Mouse (Mus musculus) bone marrow macrophage, adult 2 months (primary cell): Measurements from ENCODE around the gene Ubr2. TPM values are rescaled to one million over a fixed set of nuclear protein-coding genes. Genes with fewer than 3 reads are reported as not detected.

Source experiments
- H3K27ac ChIP-seq: 2 replicates; pipeline ENCODE4 v1.5.1; 2012; ENCODE audit warnings: low read depth, low read length; ENCODE audit not compliant: insufficient read depth
- H3K4me1 ChIP-seq: 2 replicates; pipeline ENCODE4 v1.6.1; 2012; ENCODE audit warnings: low read length; ENCODE audit not compliant: control insufficient read depth, insufficient read depth
- H3K4me3 ChIP-seq: 2 replicates; pipeline ENCODE4 v1.5.1; 2012; ENCODE audit warnings: mild to moderate bottlenecking, low read length, moderate library complexity; ENCODE audit not compliant: insufficient read depth
- CTCF ChIP-seq: IDR thresholded peaks from 2 replicates; pipeline ENCODE4 v1.5.1; 2012; ENCODE audit warnings: low read depth, mild to moderate bottlenecking, low read length, moderate library complexity
- POLR2A ChIP-seq: IDR thresholded peaks from 2 replicates; pipeline ENCODE4 v1.6.1; 2012; ENCODE audit warnings: mild to moderate bottlenecking, low read depth, low read length, borderline replicate concordance
- polyA plus RNA-seq: library from polyadenylated mRNA; stranded (reverse); fragments of >200 nt; gene quantifications from 2 replicates; pipeline ENCODE4 v1.2.4, GENCODE M21; 2012; ENCODE audit not compliant: missing spikeins, insufficient read depth, insufficient read length

Gene Ubr2
- polyA plus RNA-seq, 1 experiment, result 53.7 TPM

GRCm38 (mm10) chr17:46903876-46904490 is 106.4 kb downstream of the Ubr2 start:
- Histone ChIP-seq H3K27ac (no peak overlapping the region), H3K4me3 (no peak overlapping the region), H3K4me1 (0 out of 2 replicates have a peak, but pooled peaks cover 2% of the 10 kb centered on the region)
- TF ChIP-seq CTCF (peak; percentile 70), POLR2A (no peak)

DNA sequence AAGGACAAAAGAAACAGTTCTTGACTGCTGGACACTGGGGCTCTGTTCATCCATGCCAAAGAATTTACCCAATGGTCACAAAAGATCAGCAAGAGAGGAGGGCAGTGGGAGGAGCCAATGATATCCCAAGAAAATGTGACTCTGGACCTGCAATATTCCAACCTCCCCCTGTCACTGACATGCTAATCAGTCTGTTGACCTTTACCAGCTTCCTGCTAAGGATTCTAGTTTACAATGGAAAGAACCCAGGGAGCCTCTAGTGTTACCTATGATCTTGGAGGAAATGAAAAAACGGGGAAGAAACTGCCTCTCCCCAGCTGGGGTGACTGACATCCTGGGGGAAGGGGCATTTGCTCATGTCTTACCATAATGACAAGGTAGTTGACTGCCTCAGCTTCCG is 109.4 kb downstream of the Ubr2 start:
- Histone ChIP-seq H3K4me1 (0 out of 2 replicates have a peak, but pooled peaks cover 2% of the 10 kb centered on the region), H3K4me3 (no peak overlapping the region), H3K27ac (no peak overlapping the region)
- TF ChIP-seq POLR2A, result no peak

- TF ChIP-seq CTCF (no peak), POLR2A (no peak)
- Histone ChIP-seq H3K4me3 (no peak overlapping the region), H3K4me1 (peaks cover 4% of the 10 kb centered on the region), H3K27ac (no peak overlapping the region)
Measured at GRCm38 (mm10) chr17:46897221-46897950, 113.0 kb downstream of the Ubr2 start.

- peaks cover 12% of the 10 kb centered on the region for H3K4me1 ChIP-seq
- no peak overlapping the region for H3K4me3 ChIP-seq
- TF ChIP-seq CTCF (no peak), POLR2A (no peak)
- H3K27ac ChIP-seq, result no peak overlapping the region
Measured at GRCm38 (mm10) chr17:46895426-46895825, 114.9 kb downstream of the Ubr2 start.

- Histone ChIP-seq H3K27ac (peak overlapping the region; percentile 79), H3K4me1 (peaks cover 14% of the 10 kb centered on the region), H3K4me3 (peak overlapping the region; percentile 94)
- TF ChIP-seq CTCF (no peak), POLR2A (no peak)
Measured at GRCm38 (mm10) chr17:46890843-46891594, 119.3 kb downstream of the Ubr2 start.

- TF ChIP-seq CTCF (no peak), POLR2A (peak; percentile 22; the same call in 1 of the 2 replicates)
- Histone ChIP-seq H3K27ac (peak within 1 kb of the TSS; percentile 84), H3K4me1 (peaks cover 14% of the 10 kb centered on the region), H3K4me3 (peak within 1 kb of the TSS; percentile 94)
Measured at GRCm38 (mm10) chr17:46890116-46890815, 120.1 kb downstream of the Ubr2 start, which contains the start of gene Tbcc. TSS of gene Tbcc (plus strand) at chr17:46890684.

DNA sequence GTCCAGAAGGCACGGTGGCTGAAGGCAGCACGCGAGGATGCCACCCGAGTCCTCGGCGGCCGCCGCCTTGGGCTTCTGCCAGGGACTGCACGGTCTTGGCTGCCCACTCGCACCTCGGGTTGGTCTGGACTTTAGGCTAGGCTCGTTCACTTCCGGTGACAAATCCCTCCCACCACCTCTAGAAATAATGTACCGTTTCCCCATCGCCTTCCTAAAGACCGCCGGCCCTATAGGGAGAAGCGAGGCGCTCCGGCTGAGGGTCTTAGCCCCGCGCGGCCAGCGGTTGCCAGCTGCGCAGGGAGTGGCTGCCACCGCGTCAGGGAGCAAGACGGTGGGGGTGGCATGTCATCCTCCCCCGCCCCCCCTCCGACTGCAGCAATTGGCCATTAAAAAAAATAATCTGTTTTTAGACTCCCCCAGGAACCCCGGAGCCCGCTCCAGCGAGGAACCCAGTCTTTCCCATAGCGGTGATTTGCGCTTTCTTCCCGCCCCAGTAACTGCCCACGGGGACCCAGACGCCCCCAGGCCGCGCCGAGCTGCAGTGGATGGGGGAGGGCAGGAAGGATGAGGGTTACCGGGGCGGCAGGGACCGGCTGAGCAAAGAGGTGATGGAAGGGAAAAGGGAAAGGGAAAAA is 120.8 kb downstream of the Ubr2 start:
- peaks cover 14% of the 10 kb centered on the region for H3K4me1 ChIP-seq
- TF ChIP-seq CTCF (no peak), POLR2A (no peak; the same call in 1 of the 2 replicates)

DNA sequence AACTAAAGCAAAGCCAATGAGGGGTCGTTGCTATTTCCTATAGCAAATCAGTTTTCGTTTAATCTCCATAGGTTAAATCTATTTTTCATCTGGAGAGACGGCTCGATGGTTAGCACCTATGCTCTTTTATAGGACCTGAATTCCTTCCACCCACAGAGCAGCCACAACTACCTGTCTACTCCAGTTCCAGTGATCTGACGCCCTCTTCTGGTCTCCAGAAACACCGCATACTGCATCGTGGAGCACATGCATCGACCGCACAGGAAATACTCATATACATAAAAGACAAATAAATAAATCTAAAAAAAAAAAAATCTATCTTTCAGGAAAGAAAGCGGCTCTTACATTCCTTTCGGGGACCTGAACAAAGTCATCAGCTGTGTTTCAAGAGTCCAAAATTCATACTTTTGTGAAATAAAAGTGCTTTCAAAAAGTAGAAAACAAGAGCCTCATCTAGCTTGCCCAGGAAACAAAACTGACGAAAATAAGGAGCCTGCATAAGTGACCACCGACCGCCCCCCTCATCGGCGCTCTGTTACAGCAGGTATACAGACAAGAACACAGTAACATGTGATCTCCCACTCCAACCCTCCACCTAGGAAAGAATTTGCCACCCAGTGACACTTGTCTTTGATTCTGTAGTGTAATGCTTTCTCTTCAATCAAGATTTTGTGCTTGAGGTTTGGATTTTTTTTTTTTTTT is 121.7 kb downstream of the Ubr2 start:
- Histone ChIP-seq H3K4me1 (peaks cover 14% of the 10 kb centered on the region), H3K4me3 (peak overlapping the region; percentile 78), H3K27ac (peak overlapping the region; percentile 84)
- TF ChIP-seq CTCF, result peak; percentile 68
- no peak for TF ChIP-seq POLR2A

More for the DNA sequence above, 120.8 kb downstream of the Ubr2 start:
- H3K4me3 ChIP-seq, result peak overlapping the region; percentile 78
- H3K27ac ChIP-seq, result peak overlapping the region; percentile 84
